Mouse (Mus musculus): Measurements from ENCODE around the gene Fxyd6. TPM values are rescaled to one million over a fixed set of nuclear protein-coding genes. Genes with fewer than 3 reads are reported as not detected.

The Fxyd6 gene
- total RNA-seq (2014; rRNA removed): 412 and 499 TPM in 2 replicates
- 739 and 836 TPM in 2 replicates for polyA plus RNA-seq (2015; fragmentation: Nextera tagmentation; extraction: Ambion mirVana)

GRCm38 (mm10) chr9:45370117-45370561 lies at the start of gene Fxyd6:
Gene Fxyd6 (plus strand): TSS chr9:45370185.
- 0% methylated on average over 28 of the region's 28 CpGs for WGBS
- DNase-seq: peak; percentile 79
- ATAC-seq: peak; percentile 84

GRCm38 (mm10) chr9:45321465-45321864 lies 48.5 kb upstream of the Fxyd6 start:
- WGBS: 48% methylated on average over 6 of the region's 6 CpGs
- H3K4me1 ChIP-seq (ENCODE audit: insufficient read depth): no peaks in the 10 kb centered on the region
- ATAC-seq: peak; percentile 36

More at GRCm38 (mm10) chr9:45370117-45370561, at the start of gene Fxyd6:
- Histone ChIP-seq H3K9ac (peak within 1 kb of the TSS; percentile 85), H3K27me3 (ENCODE audit: insufficient read depth, low read length) (no peaks in the 10 kb centered on the region), H3K27ac (ENCODE audit: low read depth, low read length) (peak within 1 kb of the TSS; percentile 92), H3K4me2 (ENCODE audit: low read depth) (peak within 1 kb of the TSS; percentile 67), H3K36me3 (ENCODE audit: insufficient read depth) (no peaks in the 10 kb centered on the region), H3K4me3 (ENCODE audit: low read depth, low read length) (peak within 1 kb of the TSS; percentile 80), H3K4me1 (ENCODE audit: insufficient read depth) (peaks cover 20% of the 10 kb centered on the region), H3K9me3 (ENCODE audit: low read length) (no peaks in the 10 kb centered on the region)
- TF ChIP-seq CTCF (IDR thresholded peaks at IDR 0.05; ENCODE audit: low read depth): 0 out of 2 replicates have a peak, but pooled peaks have one; percentile 1

GRCm38 (mm10) chr9:45321946-45322430 lies 48.0 kb upstream of the Fxyd6 start:
- no peaks in the 10 kb centered on the region for H3K36me3 ChIP-seq (ENCODE audit: insufficient read depth)
- H3K9me3 ChIP-seq (ENCODE audit: low read length): no peaks in the 10 kb centered on the region
- no peak for DNase-seq
- no peak overlapping the region for H3K4me3 ChIP-seq (ENCODE audit: low read depth, low read length)
- no peak for TF ChIP-seq CTCF (IDR thresholded peaks at IDR 0.05; ENCODE audit: low read depth)
- no peaks in the 10 kb centered on the region for H3K27me3 ChIP-seq (ENCODE audit: insufficient read depth, low read length)
- no peaks in the 10 kb centered on the region for H3K4me1 ChIP-seq (ENCODE audit: insufficient read depth)
- no peak for ATAC-seq
- WGBS: 80% methylated on average over 4 of the region's 4 CpGs
- no peak overlapping the region for H3K27ac ChIP-seq (ENCODE audit: low read depth, low read length)
- H3K4me2 ChIP-seq (ENCODE audit: low read depth): no peak overlapping the region
- H3K9ac ChIP-seq: no peak overlapping the region

More at GRCm38 (mm10) chr9:45321465-45321864, 48.5 kb upstream of the Fxyd6 start:
- no peak for TF ChIP-seq CTCF (IDR thresholded peaks at IDR 0.05; ENCODE audit: low read depth)
- Histone ChIP-seq H3K27ac (ENCODE audit: low read depth, low read length) (no peak overlapping the region), H3K36me3 (ENCODE audit: insufficient read depth) (no peaks in the 10 kb centered on the region), H3K27me3 (ENCODE audit: insufficient read depth, low read length) (no peaks in the 10 kb centered on the region), H3K4me2 (ENCODE audit: low read depth) (no peak overlapping the region), H3K4me3 (ENCODE audit: low read depth, low read length) (no peak overlapping the region), H3K9ac (no peak overlapping the region), H3K9me3 (ENCODE audit: low read length) (no peaks in the 10 kb centered on the region)
- peak; percentile 31 for DNase-seq

GRCm38 (mm10) chr9:45326390-45326789 lies 43.6 kb upstream of the Fxyd6 start:
- no peak overlapping the region for H3K4me2 ChIP-seq (ENCODE audit: low read depth)
- DNase-seq (no peak), ATAC-seq (no peak)
- H3K4me1 ChIP-seq (ENCODE audit: insufficient read depth): no peaks in the 10 kb centered on the region
- no peak overlapping the region for H3K9ac ChIP-seq
- no peaks in the 10 kb centered on the region for H3K36me3 ChIP-seq (ENCODE audit: insufficient read depth)
- no peak overlapping the region for H3K27ac ChIP-seq (ENCODE audit: low read depth, low read length)
- TF ChIP-seq CTCF (IDR thresholded peaks at IDR 0.05; ENCODE audit: low read depth): no peak
- H3K27me3 ChIP-seq (ENCODE audit: insufficient read depth, low read length): no peaks in the 10 kb centered on the region
- WGBS: 93% methylated on average over 9 of the region's 9 CpGs
- H3K4me3 ChIP-seq (ENCODE audit: low read depth, low read length): no peak overlapping the region
- H3K9me3 ChIP-seq (ENCODE audit: low read length): no peaks in the 10 kb centered on the region

GRCm38 (mm10) chr9:45328263-45328662 lies 41.7 kb upstream of the Fxyd6 start:
- DNase-seq: no peak
- ATAC-seq: no peak
- Histone ChIP-seq H3K27me3 (ENCODE audit: insufficient read depth, low read length) (no peaks in the 10 kb centered on the region), H3K4me2 (ENCODE audit: low read depth) (no peak overlapping the region), H3K36me3 (ENCODE audit: insufficient read depth) (no peaks in the 10 kb centered on the region), H3K9ac (no peak overlapping the region), H3K4me3 (ENCODE audit: low read depth, low read length) (no peak overlapping the region), H3K27ac (ENCODE audit: low read depth, low read length) (no peak overlapping the region), H3K4me1 (ENCODE audit: insufficient read depth) (no peaks in the 10 kb centered on the region), H3K9me3 (ENCODE audit: low read length) (no peaks in the 10 kb centered on the region)
- no peak for TF ChIP-seq CTCF (IDR thresholded peaks at IDR 0.05; ENCODE audit: low read depth)
- 89% methylated on average over 4 of the region's 4 CpGs for WGBS

GRCm38 (mm10) chr9:45329577-45329976 lies 40.4 kb upstream of the Fxyd6 start:
- Histone ChIP-seq H3K4me2 (ENCODE audit: low read depth) (no peak overlapping the region), H3K9ac (no peak overlapping the region), H3K9me3 (ENCODE audit: low read length) (no peaks in the 10 kb centered on the region), H3K27ac (ENCODE audit: low read depth, low read length) (no peak overlapping the region), H3K4me1 (ENCODE audit: insufficient read depth) (no peaks in the 10 kb centered on the region), H3K4me3 (ENCODE audit: low read depth, low read length) (no peak overlapping the region), H3K27me3 (ENCODE audit: insufficient read depth, low read length) (no peaks in the 10 kb centered on the region), H3K36me3 (ENCODE audit: insufficient read depth) (no peaks in the 10 kb centered on the region)
- no peak for TF ChIP-seq CTCF (IDR thresholded peaks at IDR 0.05; ENCODE audit: low read depth)
- DNase-seq: no peak
- ATAC-seq: no peak
- WGBS: 92% methylated on average over 6 of the region's 6 CpGs

- H3K9me3 ChIP-seq (ENCODE audit: low read length): no peaks in the 10 kb centered on the region
- H3K4me2 ChIP-seq (ENCODE audit: low read depth): no peak overlapping the region
- no peak overlapping the region for H3K4me3 ChIP-seq (ENCODE audit: low read depth, low read length)
- H3K27me3 ChIP-seq (ENCODE audit: insufficient read depth, low read length): no peaks in the 10 kb centered on the region
- no peak for DNase-seq
- no peaks in the 10 kb centered on the region for H3K36me3 ChIP-seq (ENCODE audit: insufficient read depth)
- ATAC-seq: no peak
- 86% methylated on average over 2 of the region's 2 CpGs for WGBS
- no peak overlapping the region for H3K27ac ChIP-seq (ENCODE audit: low read depth, low read length)
- TF ChIP-seq CTCF (IDR thresholded peaks at IDR 0.05; ENCODE audit: low read depth): no peak
- H3K4me1 ChIP-seq (ENCODE audit: insufficient read depth): no peaks in the 10 kb centered on the region
- no peak overlapping the region for H3K9ac ChIP-seq
Observed at GRCm38 (mm10) chr9:45337406-45337805, 32.6 kb upstream of the Fxyd6 start.

Measured in forebrain, postnatal 0 days (tissue).